Mouse (Mus musculus): ENCODE measurements at regions not wholly inside any gene's neighbourhood (a gene's known extent, or its start where the extent isn't known, plus 50 kb on each side); places are given as distances from the start of the nearest gene placed in this dataset.

- DNase-seq (ENCODE audit: low spot score in 2 of 2): no peak
Measured at GRCm38 (mm10) chr12:65571633-65572032, 346.3 kb downstream of the Wdr20rt start.

GRCm38 (mm10) chr12:65593559-65593958, 368.2 kb downstream of the Wdr20rt start:
- DNase-seq (ENCODE audit: low spot score in 2 of 2): no peak

DNA sequence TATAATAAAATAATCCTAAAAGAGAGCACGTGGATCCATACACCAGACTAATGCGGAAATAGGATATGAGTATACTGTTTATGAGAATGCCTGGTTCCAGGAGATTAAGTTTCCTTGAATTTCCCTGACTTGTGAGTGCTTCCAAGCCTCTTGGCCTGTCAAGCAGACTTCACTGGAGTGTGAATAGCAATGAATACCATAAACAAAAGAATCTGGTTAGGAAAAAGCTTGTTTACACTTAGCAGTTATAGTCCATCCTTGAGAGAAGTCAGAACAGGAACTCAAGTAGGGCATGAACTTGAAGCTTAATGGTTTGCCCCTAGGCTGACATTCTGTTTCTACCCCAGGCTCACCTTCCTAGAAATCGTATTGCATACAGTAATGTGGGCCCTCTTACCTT, 368.8 kb downstream of the Wdr20rt start:
- no peak for DNase-seq (ENCODE audit: low spot score in 2 of 2)

GRCm38 (mm10) chr12:65644232-65644631, 418.9 kb downstream of the Wdr20rt start:
- no peak for DNase-seq (ENCODE audit: low spot score in 2 of 2)

- DNase-seq (ENCODE audit: low spot score in 2 of 2): no peak
Measured at GRCm38 (mm10) chr12:65656772-65657171, 431.5 kb downstream of the Wdr20rt start.

DNA sequence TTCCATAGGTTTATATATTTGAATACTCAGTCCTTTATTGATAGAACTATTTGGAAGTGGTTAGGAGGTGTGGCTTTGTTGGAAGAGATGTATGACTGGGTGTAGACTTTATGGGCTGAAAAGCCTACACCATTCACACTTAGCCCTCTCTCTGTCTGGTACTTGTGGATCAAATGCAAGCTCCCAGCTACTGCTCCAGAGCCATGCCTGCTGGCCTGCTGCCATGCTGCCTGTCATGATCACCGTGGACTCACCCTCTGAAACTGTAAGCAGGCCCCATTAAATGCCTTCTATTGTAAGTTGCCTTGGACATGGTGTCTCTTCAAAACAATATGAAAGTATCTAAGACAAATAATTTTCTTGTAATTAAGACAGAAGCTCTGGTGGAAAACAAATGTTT, 446.4 kb downstream of the Wdr20rt start:
- DNase-seq (ENCODE audit: low spot score in 2 of 2): no peak

GRCm38 (mm10) chr12:65673193-65673592, 447.9 kb downstream of the Wdr20rt start:
- no peak for DNase-seq (ENCODE audit: low spot score in 2 of 2)

DNA sequence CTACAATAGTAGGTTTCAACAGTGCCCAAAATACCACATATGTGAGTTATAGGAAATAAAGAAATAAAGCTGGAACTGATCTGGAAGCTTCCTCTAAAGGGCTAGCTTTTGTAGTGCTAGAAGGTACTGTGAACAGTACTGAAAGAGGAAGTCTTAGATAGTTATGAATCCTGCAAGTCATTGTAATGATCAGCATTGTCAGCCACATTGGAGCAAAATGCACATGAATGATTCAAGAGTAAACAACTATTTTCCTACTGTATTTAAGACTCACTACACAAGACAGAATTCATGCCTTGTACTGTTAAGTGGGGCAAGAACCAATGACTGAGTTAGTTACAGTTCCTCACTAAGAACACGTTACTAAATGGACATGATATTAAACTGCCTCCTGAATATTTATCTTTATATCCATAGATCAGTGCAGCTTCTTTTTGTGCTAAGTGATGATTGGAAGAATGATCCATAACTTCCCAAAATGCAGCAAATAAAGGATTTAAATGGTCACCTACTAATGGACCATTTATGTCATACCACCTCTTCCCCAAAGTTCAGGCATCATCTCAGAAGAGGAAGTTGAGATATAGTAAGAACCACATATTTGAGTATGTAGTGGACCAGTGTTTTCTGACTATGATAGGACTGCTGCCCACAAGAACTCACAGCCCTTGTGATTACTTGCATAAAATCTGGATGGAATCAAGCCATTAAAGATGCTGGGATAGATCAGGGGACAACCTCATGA, 449.8 kb downstream of the Wdr20rt start:
- DNase-seq (ENCODE audit: low spot score in 2 of 2): no peak

GRCm38 (mm10) chr12:65680335-65680734, 455.0 kb downstream of the Wdr20rt start:
- DNase-seq (ENCODE audit: low spot score in 2 of 2): no peak

GRCm38 (mm10) chr12:65681826-65682225, 456.5 kb downstream of the Wdr20rt start:
- no peak for DNase-seq (ENCODE audit: low spot score in 2 of 2)

DNA sequence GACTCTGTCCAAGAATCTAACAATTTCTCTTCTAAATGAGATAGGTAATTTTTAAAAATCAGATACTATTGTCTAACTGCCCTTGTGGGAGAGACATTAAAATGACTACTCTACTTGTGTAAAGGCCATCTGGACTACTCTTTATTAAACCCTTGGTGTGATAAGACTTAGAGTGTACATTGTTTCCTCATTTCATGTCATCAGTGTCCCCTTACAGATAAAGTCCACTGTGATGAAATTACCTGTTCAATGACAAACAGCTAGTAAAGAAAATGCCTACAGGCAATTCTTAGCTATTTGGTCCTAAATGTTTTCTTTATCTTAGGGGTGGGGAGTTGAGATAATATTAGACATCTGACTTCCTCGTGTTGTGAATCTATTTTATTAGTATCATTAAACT, 479.7 kb downstream of the Wdr20rt start:
- DNase-seq (ENCODE audit: low spot score in 2 of 2): no peak

DNA sequence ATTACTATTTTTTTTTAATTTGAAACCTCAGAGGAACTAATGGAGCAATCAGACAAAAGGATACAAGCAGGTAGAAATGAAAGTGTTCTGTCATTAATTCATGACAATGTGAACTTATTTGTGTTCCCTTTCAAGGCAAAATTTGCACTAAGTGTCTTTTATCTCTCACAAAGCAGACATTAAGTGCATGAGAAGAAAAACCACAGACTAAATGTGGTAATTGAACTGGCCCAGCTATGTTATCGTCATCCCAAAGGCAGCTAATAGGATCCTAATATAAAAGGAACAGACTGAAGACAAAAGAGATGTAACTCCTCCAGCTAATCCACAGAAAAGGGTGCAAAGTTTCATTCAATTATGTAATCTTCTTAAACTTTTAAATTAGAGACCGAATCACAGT, 487.0 kb downstream of the Wdr20rt start:
- no peak for DNase-seq (ENCODE audit: low spot score in 2 of 2)

Data from layer of hippocampus, adult 8-10 months (tissue).